Mouse (Mus musculus): ENCODE results near the gene Gna13.

Gna13 gene

GRCm38 (mm10) chr11:109414802-109415201 lies 52.2 kb downstream of the Gna13 start:
- Histone ChIP-seq H3K36me3 (ENCODE audit: insufficient read depth, low read length) (no peaks in the 10 kb centered on the region), H3K4me1 (replicated peaks; ENCODE audit: low read depth, low read length) (peaks cover 8% of the 10 kb centered on the region), H3K27me3 (ENCODE audit: insufficient read depth, low read length) (0 out of 2 replicates have a peak, but pooled peaks cover 2% of the 10 kb centered on the region), H3K4me3 (replicated peaks; ENCODE audit: low read length) (no peak overlapping the region), H3K9me3 (ENCODE audit: low read length) (no peaks in the 10 kb centered on the region)
- TF ChIP-seq POU5F1 (IDR thresholded peaks at IDR 0.05; ENCODE audit: borderline replicate concordance, low read length), result no peak

GRCm38 (mm10) chr11:109416709-109417420 lies 54.2 kb downstream of the Gna13 start:
- H3K36me3 ChIP-seq (ENCODE audit: insufficient read depth, low read length), result no peaks in the 10 kb centered on the region
- peaks cover 17% of the 10 kb centered on the region for H3K4me1 ChIP-seq (replicated peaks; ENCODE audit: low read depth, low read length)
- TF ChIP-seq POU5F1 (IDR thresholded peaks at IDR 0.05; ENCODE audit: borderline replicate concordance, low read length), result no peak

GRCm38 (mm10) chr11:109417472-109418040 lies 54.9 kb downstream of the Gna13 start:
- H3K36me3 ChIP-seq (ENCODE audit: insufficient read depth, low read length), result no peaks in the 10 kb centered on the region
- H3K9me3 ChIP-seq (ENCODE audit: low read length), result peaks cover 6% of the 10 kb centered on the region
- TF ChIP-seq NANOG (IDR thresholded peaks at IDR 0.05; ENCODE audit: borderline replicate concordance, low read length), result no peak
- TF ChIP-seq POU5F1 (IDR thresholded peaks at IDR 0.05; ENCODE audit: borderline replicate concordance, low read length), result no peak
- no peak for TF ChIP-seq CTCF (conservative IDR thresholded peaks at IDR 0.05; ENCODE audit: low read length)
- H3K4me3 ChIP-seq (replicated peaks; ENCODE audit: low read length), result no peak overlapping the region
- H3K27me3 ChIP-seq (ENCODE audit: insufficient read depth, low read length), result 0 out of 2 replicates have a peak, but pooled peaks cover 2% of the 10 kb centered on the region
- peaks cover 17% of the 10 kb centered on the region for H3K4me1 ChIP-seq (replicated peaks; ENCODE audit: low read depth, low read length)

More at GRCm38 (mm10) chr11:109416709-109417420, 54.2 kb downstream of the Gna13 start:
- peaks cover under 1% of the 10 kb centered on the region for H3K9me3 ChIP-seq (ENCODE audit: low read length)
- H3K4me3 ChIP-seq (replicated peaks; ENCODE audit: low read length), result no peak overlapping the region
- H3K27me3 ChIP-seq (ENCODE audit: insufficient read depth, low read length), result 0 out of 2 replicates have a peak, but pooled peaks cover 2% of the 10 kb centered on the region

- Histone ChIP-seq H3K27me3 (ENCODE audit: insufficient read depth, low read length) (no peaks in the 10 kb centered on the region), H3K4me1 (replicated peaks; ENCODE audit: low read depth, low read length) (peaks cover 17% of the 10 kb centered on the region), H3K9me3 (ENCODE audit: low read length) (peaks cover 6% of the 10 kb centered on the region), H3K36me3 (ENCODE audit: insufficient read depth, low read length) (no peaks in the 10 kb centered on the region), H3K4me3 (replicated peaks; ENCODE audit: low read length) (peak overlapping the region; percentile 45; the same call in 1 of the 2 replicates)
- TF ChIP-seq POU5F1 (IDR thresholded peaks at IDR 0.05; ENCODE audit: borderline replicate concordance, low read length) (no peak), CTCF (conservative IDR thresholded peaks at IDR 0.05; ENCODE audit: low read length) (no peak), NANOG (IDR thresholded peaks at IDR 0.05; ENCODE audit: borderline replicate concordance, low read length) (no peak)
Measured at GRCm38 (mm10) chr11:109419461-109419860, 56.8 kb downstream of the Gna13 start.

GRCm38 (mm10) chr11:109419961-109420566 lies 57.4 kb downstream of the Gna13 start:
- Histone ChIP-seq H3K36me3 (ENCODE audit: insufficient read depth, low read length) (no peaks in the 10 kb centered on the region), H3K4me3 (replicated peaks; ENCODE audit: low read length) (peak overlapping the region; percentile 45; the same call in 1 of the 2 replicates), H3K4me1 (replicated peaks; ENCODE audit: low read depth, low read length) (peaks cover 17% of the 10 kb centered on the region), H3K9me3 (ENCODE audit: low read length) (peaks cover 6% of the 10 kb centered on the region), H3K27me3 (ENCODE audit: insufficient read depth, low read length) (no peaks in the 10 kb centered on the region)
- TF ChIP-seq NANOG (IDR thresholded peaks at IDR 0.05; ENCODE audit: borderline replicate concordance, low read length) (no peak), CTCF (conservative IDR thresholded peaks at IDR 0.05; ENCODE audit: low read length) (no peak), POU5F1 (IDR thresholded peaks at IDR 0.05; ENCODE audit: borderline replicate concordance, low read length) (no peak)

GRCm38 (mm10) chr11:109420567-109420962 lies 57.9 kb downstream of the Gna13 start:
- no peaks in the 10 kb centered on the region for H3K36me3 ChIP-seq (ENCODE audit: insufficient read depth, low read length)
- peaks cover 6% of the 10 kb centered on the region for H3K9me3 ChIP-seq (ENCODE audit: low read length)
- no peak overlapping the region for H3K4me3 ChIP-seq (replicated peaks; ENCODE audit: low read length)
- TF ChIP-seq POU5F1 (IDR thresholded peaks at IDR 0.05; ENCODE audit: borderline replicate concordance, low read length) (no peak), NANOG (IDR thresholded peaks at IDR 0.05; ENCODE audit: borderline replicate concordance, low read length) (no peak), CTCF (conservative IDR thresholded peaks at IDR 0.05; ENCODE audit: low read length) (no peak)
- H3K27me3 ChIP-seq (ENCODE audit: insufficient read depth, low read length), result no peaks in the 10 kb centered on the region
- peaks cover 17% of the 10 kb centered on the region for H3K4me1 ChIP-seq (replicated peaks; ENCODE audit: low read depth, low read length)

- TF ChIP-seq POU5F1 (IDR thresholded peaks at IDR 0.05; ENCODE audit: borderline replicate concordance, low read length) (no peak), NANOG (IDR thresholded peaks at IDR 0.05; ENCODE audit: borderline replicate concordance, low read length) (no peak)
- Histone ChIP-seq H3K4me3 (replicated peaks; ENCODE audit: low read length) (no peak overlapping the region), H3K27me3 (ENCODE audit: insufficient read depth, low read length) (no peaks in the 10 kb centered on the region), H3K36me3 (ENCODE audit: insufficient read depth, low read length) (no peaks in the 10 kb centered on the region), H3K9me3 (ENCODE audit: low read length) (peaks cover 6% of the 10 kb centered on the region), H3K4me1 (replicated peaks; ENCODE audit: low read depth, low read length) (peaks cover 17% of the 10 kb centered on the region)
Measured at GRCm38 (mm10) chr11:109421205-109421604, 58.6 kb downstream of the Gna13 start.

GRCm38 (mm10) chr11:109422263-109422662 lies 59.6 kb downstream of the Gna13 start:
- no peaks in the 10 kb centered on the region for H3K36me3 ChIP-seq (ENCODE audit: insufficient read depth, low read length)
- H3K27me3 ChIP-seq (ENCODE audit: insufficient read depth, low read length), result no peaks in the 10 kb centered on the region
- TF ChIP-seq CTCF (conservative IDR thresholded peaks at IDR 0.05; ENCODE audit: low read length), result 0 out of 2 replicates have a peak, but pooled peaks have one; percentile 11
- TF ChIP-seq POU5F1 (IDR thresholded peaks at IDR 0.05; ENCODE audit: borderline replicate concordance, low read length), result no peak
- no peak for TF ChIP-seq NANOG (IDR thresholded peaks at IDR 0.05; ENCODE audit: borderline replicate concordance, low read length)
- H3K4me1 ChIP-seq (replicated peaks; ENCODE audit: low read depth, low read length), result peaks cover 26% of the 10 kb centered on the region
- no peak overlapping the region for H3K4me3 ChIP-seq (replicated peaks; ENCODE audit: low read length)
- H3K9me3 ChIP-seq (ENCODE audit: low read length), result peaks cover 6% of the 10 kb centered on the region
